Mouse (Mus musculus) embryonic facial prominence, embryonic 10.5 days (tissue): Measurements from ENCODE around the gene Frem1. TPM values are rescaled to one million over a fixed set of nuclear protein-coding genes. Genes with fewer than 3 reads are reported as not detected.

ENCODE experiments used
- DNase-seq: peaks from one replicate; pipeline ENCODE4 v3.0.0-alpha.2; 2017; ENCODE audit warnings: low spot score
- H3K27ac ChIP-seq: fragments of 300-500 bp; sonication (generic); replicated peaks from 2 replicates; pipeline ENCODE4 v1.5.1; 2016; ENCODE audit warnings: mild to moderate bottlenecking
- H3K27me3 ChIP-seq: fragments of 300-500 bp; sonication (generic); replicated peaks from 2 replicates; pipeline ENCODE4 v1.6.1; 2016; ENCODE audit warnings: low read depth, mild to moderate bottlenecking; ENCODE audit not compliant: poor library complexity, severe bottlenecking
- H3K36me3 ChIP-seq: fragments of 300-500 bp; sonication (generic); replicated peaks from 2 replicates; pipeline ENCODE4 v1.6.1; 2016; ENCODE audit warnings: mild to moderate bottlenecking, moderate library complexity
- H3K4me1 ChIP-seq: fragments of 300-500 bp; sonication (generic); 2 replicates; pipeline ENCODE4 v1.6.1; 2016
- H3K4me3 ChIP-seq: fragments of 300-500 bp; sonication (generic); 2 replicates; pipeline ENCODE4 v1.5.1; 2016; ENCODE audit warnings: mild to moderate bottlenecking, moderate library complexity
- H3K9me3 ChIP-seq: fragments of 300-500 bp; sonication (generic); 2 replicates; pipeline ENCODE4 v1.6.1; 2016; ENCODE audit warnings: mild to moderate bottlenecking
- WGBS: fragments of 180-500 bp; shearing (Covaris S2); methylation state at CpG from one replicate; pipeline ENCODE4 v1.1.7; 2016; 5-methylcytosine and 5-hydroxymethylcytosine counted together
- polyA plus RNA-seq: library from polyadenylated mRNA; unstranded; fragments of >200 nt; fragmentation: Nextera tagmentation; extraction: Ambion mirVana; gene quantifications from 2 replicates; pipeline ENCODE4 v1.2.1, GENCODE M21; 2016

Gene Frem1
- polyA plus RNA-seq, 1 experiment from 2014 or later, result 15.5 TPM

- Histone ChIP-seq H3K4me3 (no peak overlapping the region), H3K4me1 (peaks cover 51% of the 10 kb centered on the region), H3K27me3 (peaks cover under 1% of the 10 kb centered on the region; the same call in 1 of the 2 replicates), H3K9me3 (no peaks in the 10 kb centered on the region), H3K36me3 (peaks cover 31% of the 10 kb centered on the region), H3K27ac (no peak overlapping the region)
- DNase-seq, result no peak
- 60% methylated on average over 8 of the region's 8 CpGs for WGBS
Observed at GRCm38 (mm10) chr4:83018111-83019105, 33.7 kb downstream of the Frem1 start.

- no peak for DNase-seq
- WGBS, result 81% methylated on average over 2 of the region's 2 CpGs
- Histone ChIP-seq H3K9me3 (no peaks in the 10 kb centered on the region), H3K4me3 (no peak overlapping the region), H3K4me1 (peaks cover 12% of the 10 kb centered on the region), H3K27ac (no peak overlapping the region), H3K36me3 (peaks cover 63% of the 10 kb centered on the region), H3K27me3 (no peaks in the 10 kb centered on the region)
Observed at GRCm38 (mm10) chr4:83014538-83014937, 37.6 kb downstream of the Frem1 start.

- Histone ChIP-seq H3K27me3 (no peaks in the 10 kb centered on the region), H3K4me3 (no peak overlapping the region), H3K9me3 (no peaks in the 10 kb centered on the region), H3K4me1 (no peaks in the 10 kb centered on the region), H3K36me3 (peaks cover 75% of the 10 kb centered on the region), H3K27ac (no peak overlapping the region)
- 84% methylated on average over 5 of the region's 5 CpGs for WGBS
- no peak for DNase-seq
Observed at GRCm38 (mm10) chr4:83004086-83004485, 48.1 kb downstream of the Frem1 start.

DNA sequence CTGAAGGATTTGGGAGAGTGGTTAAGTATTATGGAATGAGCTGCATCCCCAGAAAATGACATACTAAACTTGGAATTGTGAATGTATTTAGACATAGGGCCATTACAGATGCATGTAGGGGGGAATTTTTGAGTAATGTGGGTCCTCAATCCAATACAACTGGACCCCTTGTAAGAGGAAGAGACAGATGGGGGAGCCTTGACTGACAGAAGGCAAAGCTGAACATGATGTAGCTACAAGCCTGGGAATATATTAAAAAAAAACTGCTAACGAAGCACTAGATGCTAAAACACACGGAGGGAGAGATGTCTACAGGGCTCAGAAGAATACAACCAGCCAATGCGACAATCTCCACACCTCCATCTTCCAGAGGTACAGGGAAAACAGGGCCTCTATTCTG is 60.1 kb downstream of the Frem1 start:
- H3K4me3 ChIP-seq, result no peak overlapping the region
- H3K9me3 ChIP-seq, result no peaks in the 10 kb centered on the region
- no peak for DNase-seq
- H3K36me3 ChIP-seq, result peaks cover 93% of the 10 kb centered on the region
- no peak overlapping the region for H3K27ac ChIP-seq
- H3K4me1 ChIP-seq, result no peaks in the 10 kb centered on the region
- H3K27me3 ChIP-seq, result no peaks in the 10 kb centered on the region
- 90% methylated on average over 3 of the region's 3 CpGs for WGBS

DNA sequence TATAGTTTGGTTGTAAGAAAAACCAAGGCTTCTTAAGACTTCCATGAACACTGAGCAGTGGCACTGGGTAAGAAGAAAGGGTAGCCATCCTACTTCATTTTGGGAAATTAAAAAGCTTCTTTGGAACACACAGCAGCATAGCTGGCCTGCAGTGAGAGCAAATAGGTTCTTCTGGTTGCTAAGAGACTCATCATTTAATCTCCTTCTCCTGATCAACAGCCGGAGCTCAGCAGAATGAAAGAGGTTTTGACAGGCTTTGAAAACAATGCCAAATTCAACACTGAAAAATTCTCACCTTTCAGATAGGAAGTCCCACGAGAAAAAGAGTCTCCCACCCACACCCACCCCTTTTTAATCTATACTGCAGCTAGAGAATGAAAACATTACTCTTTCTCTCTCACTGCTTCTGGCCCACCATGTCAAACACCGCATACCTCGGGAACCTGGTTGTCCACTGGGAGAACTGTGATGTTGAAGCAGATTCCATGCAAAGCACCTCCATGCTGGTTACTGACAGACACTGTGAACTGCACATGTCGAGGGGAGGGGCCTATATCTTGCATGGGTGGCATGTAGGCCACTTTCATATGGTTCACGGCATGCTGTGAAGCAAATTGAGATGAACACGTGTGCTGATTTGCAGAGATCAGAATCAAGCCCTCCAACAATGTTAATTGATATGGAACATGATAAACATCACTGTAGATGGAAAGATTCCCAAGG is 61.0 kb downstream of the Frem1 start:
- H3K9me3 ChIP-seq, result no peaks in the 10 kb centered on the region
- H3K4me3 ChIP-seq, result no peak overlapping the region
- WGBS, result 80% methylated on average over 7 of the region's 7 CpGs

DNA sequence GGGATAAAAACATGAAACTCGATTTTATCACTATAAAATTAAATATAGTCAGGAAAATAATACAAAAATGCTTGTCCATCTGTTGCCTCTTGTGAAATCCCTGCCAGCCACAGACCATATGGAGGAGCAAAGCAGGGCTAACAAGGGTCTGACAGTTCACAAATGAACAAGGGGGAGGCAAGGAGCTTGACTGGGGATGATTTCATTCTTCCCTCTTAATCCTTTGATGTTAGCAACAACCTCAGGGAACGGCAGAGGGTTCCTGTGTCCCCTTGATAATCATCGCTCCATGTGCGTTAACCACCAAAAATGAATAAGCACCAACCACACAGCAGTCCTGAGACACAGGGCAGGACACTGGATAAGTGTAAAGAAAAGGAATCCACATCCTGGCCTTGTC is 79.8 kb downstream of the Frem1 start:
- Histone ChIP-seq H3K27me3 (no peaks in the 10 kb centered on the region), H3K27ac (no peak overlapping the region), H3K4me3 (no peak overlapping the region), H3K4me1 (no peaks in the 10 kb centered on the region), H3K36me3 (peaks cover 40% of the 10 kb centered on the region), H3K9me3 (no peaks in the 10 kb centered on the region)
- 70% methylated on average over 4 of the region's 4 CpGs for WGBS
- no peak for DNase-seq

More for the DNA sequence above, 61.0 kb downstream of the Frem1 start:
- Histone ChIP-seq H3K36me3 (peaks cover 94% of the 10 kb centered on the region), H3K27me3 (no peaks in the 10 kb centered on the region), H3K27ac (no peak overlapping the region), H3K4me1 (no peaks in the 10 kb centered on the region)
- no peak for DNase-seq

GRCm38 (mm10) chr4:82970901-82971648 is 81.1 kb downstream of the Frem1 start:
- Histone ChIP-seq H3K4me1 (no peaks in the 10 kb centered on the region), H3K9me3 (no peaks in the 10 kb centered on the region), H3K27me3 (no peaks in the 10 kb centered on the region), H3K4me3 (no peak overlapping the region), H3K36me3 (peaks cover 49% of the 10 kb centered on the region), H3K27ac (no peak overlapping the region)
- DNase-seq, result no peak
- 92% methylated on average over 12 of the region's 12 CpGs for WGBS

- Histone ChIP-seq H3K4me1 (no peaks in the 10 kb centered on the region), H3K9me3 (no peaks in the 10 kb centered on the region), H3K36me3 (peaks cover 76% of the 10 kb centered on the region), H3K4me3 (no peak overlapping the region), H3K27ac (no peak overlapping the region), H3K27me3 (no peaks in the 10 kb centered on the region)
- DNase-seq, result no peak
- 90% methylated on average over 1 of the region's 1 CpGs for WGBS
Observed at GRCm38 (mm10) chr4:82961024-82961423, 91.1 kb downstream of the Frem1 start.

DNA sequence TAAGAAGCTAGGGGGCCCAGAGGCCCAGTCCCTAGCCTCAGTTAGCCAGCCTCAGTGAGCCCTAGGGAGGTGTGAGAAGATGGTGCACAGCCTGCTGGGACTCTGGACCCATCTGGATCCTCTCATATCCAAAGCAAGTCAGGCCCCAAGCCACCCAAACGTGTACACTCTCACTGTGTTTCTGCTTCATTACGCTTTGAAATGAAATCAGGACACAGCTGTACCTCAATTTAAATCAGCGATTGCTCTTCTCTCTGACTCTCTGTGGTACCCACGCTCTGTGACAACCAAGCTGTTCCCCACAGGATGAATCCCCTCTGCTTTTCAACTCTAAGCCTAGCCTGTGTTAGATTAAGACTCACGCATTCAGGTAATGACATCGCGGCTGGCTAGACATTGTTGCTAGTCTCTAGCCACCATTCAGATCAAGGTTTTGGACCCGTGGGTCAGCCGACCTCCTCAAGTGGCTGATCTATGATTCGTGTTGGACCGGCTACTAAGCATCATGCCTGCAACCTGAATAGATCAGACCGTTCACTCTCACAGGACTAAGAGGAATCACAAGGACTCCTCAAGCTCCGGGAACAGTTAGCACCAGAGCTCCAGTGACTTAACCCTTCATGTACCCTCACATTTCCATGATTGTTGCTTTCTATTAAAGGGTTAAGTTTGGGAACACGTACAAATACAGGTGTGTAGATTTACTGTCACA is 94.2 kb downstream of the Frem1 start:
- H3K27ac ChIP-seq, result no peak overlapping the region

DNA sequence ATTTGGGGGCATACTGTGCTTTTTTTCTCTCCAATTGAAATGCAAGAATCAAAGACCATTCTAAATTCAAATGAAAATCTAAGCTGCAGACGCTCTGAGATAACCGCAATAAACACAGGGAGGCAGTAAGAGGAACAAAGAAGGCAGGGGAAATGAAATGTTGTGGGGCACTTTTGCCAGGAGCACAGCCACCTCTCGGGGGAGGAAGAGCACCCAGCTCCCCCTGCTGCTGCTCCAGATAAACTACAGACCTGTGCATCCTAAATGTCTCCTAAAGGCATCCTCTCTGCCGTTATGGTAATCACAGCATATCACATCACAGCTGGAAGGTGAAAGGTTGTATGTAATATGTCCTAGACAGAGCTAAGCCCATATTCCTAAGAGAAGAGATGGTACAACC is 98.1 kb downstream of the Frem1 start:
- no peak overlapping the region for H3K27ac ChIP-seq
- no peaks in the 10 kb centered on the region for H3K27me3 ChIP-seq
- WGBS, result 70% methylated on average over 4 of the region's 4 CpGs
- H3K9me3 ChIP-seq, result no peaks in the 10 kb centered on the region
- DNase-seq, result no peak
- H3K36me3 ChIP-seq, result peaks cover 85% of the 10 kb centered on the region
- H3K4me1 ChIP-seq, result no peaks in the 10 kb centered on the region
- H3K4me3 ChIP-seq, result no peak overlapping the region

More for the DNA sequence above, 94.2 kb downstream of the Frem1 start:
- DNase-seq, result no peak
- Histone ChIP-seq H3K4me1 (no peaks in the 10 kb centered on the region), H3K4me3 (no peak overlapping the region), H3K9me3 (no peaks in the 10 kb centered on the region), H3K36me3 (peaks cover 84% of the 10 kb centered on the region), H3K27me3 (no peaks in the 10 kb centered on the region)
- WGBS, result 84% methylated on average over 14 of the region's 14 CpGs

GRCm38 (mm10) chr4:82949511-82949910 is 102.6 kb downstream of the Frem1 start:
- peaks cover 79% of the 10 kb centered on the region for H3K36me3 ChIP-seq
- DNase-seq, result no peak

DNA sequence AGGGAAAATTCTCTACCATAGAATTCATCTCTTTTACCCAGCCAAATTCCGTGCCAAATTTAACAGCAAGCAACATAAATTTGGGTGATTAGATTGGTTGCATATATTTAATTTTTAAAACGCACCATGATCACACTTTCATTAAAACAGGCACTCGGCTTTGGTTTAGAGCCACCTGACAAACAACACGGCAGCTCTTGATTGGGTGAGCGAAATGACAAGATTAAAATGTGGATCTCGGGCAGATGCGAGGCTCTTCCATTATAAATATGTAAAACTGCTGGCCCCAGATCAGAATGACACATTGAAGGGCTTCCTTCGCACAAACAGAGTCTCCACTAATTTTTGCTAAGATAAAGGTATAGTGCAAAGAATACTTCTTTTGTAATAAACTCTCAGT is 105.4 kb downstream of the Frem1 start:
- Histone ChIP-seq H3K4me1 (no peaks in the 10 kb centered on the region), H3K4me3 (no peak overlapping the region), H3K27me3 (no peaks in the 10 kb centered on the region), H3K9me3 (no peaks in the 10 kb centered on the region), H3K36me3 (peaks cover 73% of the 10 kb centered on the region), H3K27ac (no peak overlapping the region)
- 97% methylated on average over 8 of the region's 8 CpGs for WGBS
- no peak for DNase-seq

More at GRCm38 (mm10) chr4:82949511-82949910, 102.6 kb downstream of the Frem1 start:
- Histone ChIP-seq H3K27ac (no peak overlapping the region), H3K27me3 (no peaks in the 10 kb centered on the region), H3K4me1 (no peaks in the 10 kb centered on the region), H3K4me3 (no peak overlapping the region), H3K9me3 (no peaks in the 10 kb centered on the region)
- WGBS, result 93% methylated on average over 8 of the region's 8 CpGs
